ENCODE assay signal across 45 mouse cellular contexts in the genomic region with DNA sequence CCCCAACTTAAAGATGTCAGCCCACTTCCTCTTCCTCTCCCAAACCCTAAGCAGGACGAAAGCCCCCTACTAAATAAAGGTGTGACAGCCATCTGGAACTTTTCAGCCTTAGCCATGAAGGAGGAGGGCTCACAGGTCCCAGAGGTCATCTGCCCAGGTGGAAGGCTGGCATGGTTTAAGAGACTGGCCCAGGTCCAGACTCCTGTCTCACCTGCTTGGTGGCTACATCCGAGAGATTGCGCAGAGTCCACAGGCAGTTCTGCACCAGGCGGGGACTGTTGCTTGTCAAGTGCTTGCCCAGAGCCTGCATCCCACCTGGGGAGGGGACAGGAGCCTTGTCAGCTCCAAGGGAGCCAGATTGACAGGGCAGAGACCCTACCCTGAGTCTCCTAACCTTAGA. TPM values are rescaled to one million over a fixed set of nuclear protein-coding genes. Genes with fewer than 3 reads are reported as not detected.
"Had no signal": no experiment of that assay in that cellular context is flagged by ENCODE, and none has a peak within 500 bp of the region (broad histone marks: within the 10 kb centered on the region; RNA-seq: fewer than 3 reads in every experiment).

No protein-coding gene starts in this region.

- H3K27me3 ChIP-seq: limb, embryonic 12.5 days; limb, embryonic 13.5 days; limb, embryonic 15.5 days; liver, embryonic 12.5 days; liver, embryonic 13.5 days; liver, embryonic 15.5 days; lung, embryonic 15.5 days; midbrain, embryonic 12.5 days; midbrain, embryonic 13.5 days; midbrain, embryonic 15.5 days had no signal

- H3K4me1 ChIP-seq: limb, embryonic 12.5 days; limb, embryonic 13.5 days; limb, embryonic 15.5 days; liver, embryonic 12.5 days; liver, embryonic 13.5 days; liver, embryonic 15.5 days; lung, embryonic 15.5 days; midbrain, embryonic 12.5 days; midbrain, embryonic 13.5 days; midbrain, embryonic 15.5 days had no signal

- DNase-seq: left cerebral cortex, postnatal 4 days; liver; liver, embryonic 13.5 days; liver, postnatal 0 days; lung, adult 18-20 months; lung, adult 2 months; lung, embryonic 14.5 days; lung, postnatal 10 days; lung, postnatal 14 days; lung, postnatal 36 days; lung, postnatal 4 days; midbrain, embryonic 14.5 days had no signal

- H3K27ac ChIP-seq: limb, embryonic 12.5 days; limb, embryonic 13.5 days; limb, embryonic 15.5 days; liver, embryonic 12.5 days; liver, embryonic 13.5 days; liver, embryonic 14.5 days; liver, embryonic 15.5 days; lung, embryonic 15.5 days; macrophage; midbrain, embryonic 10.5 days; midbrain, embryonic 12.5 days; midbrain, embryonic 13.5 days; midbrain, embryonic 15.5 days had no signal

- ATAC-seq: liver, embryonic 12.5 days; liver, postnatal 0 days; midbrain, embryonic 13.5 days; midbrain, embryonic 15.5 days; midbrain, embryonic 16.5 days had no signal

- H3K9me3 ChIP-seq: limb, embryonic 10.5 days; limb, embryonic 12.5 days; limb, embryonic 13.5 days; limb, embryonic 15.5 days; liver, embryonic 12.5 days; liver, embryonic 13.5 days; liver, embryonic 15.5 days; lung, embryonic 15.5 days; megakaryocyte, embryonic 14.5 days; midbrain, embryonic 10.5 days; midbrain, embryonic 12.5 days; midbrain, embryonic 13.5 days; midbrain, embryonic 15.5 days had no signal

- H3K4me3 ChIP-seq: limb, embryonic 10.5 days; limb, embryonic 12.5 days; limb, embryonic 13.5 days; limb, embryonic 15.5 days; liver, embryonic 12.5 days; liver, embryonic 13.5 days; liver, embryonic 15.5 days; lung, embryonic 15.5 days; megakaryocyte, embryonic 14.5 days; midbrain, embryonic 10.5 days; midbrain, embryonic 12.5 days; midbrain, embryonic 13.5 days; midbrain, embryonic 15.5 days; myocyte had no signal

- H3K9ac ChIP-seq: limb, embryonic 12.5 days; limb, embryonic 13.5 days; limb, embryonic 15.5 days; liver, embryonic 12.5 days; liver, embryonic 13.5 days; liver, embryonic 14.5 days; liver, embryonic 15.5 days; liver, postnatal 0 days; lung, embryonic 14.5 days; lung, embryonic 15.5 days; midbrain, embryonic 12.5 days; midbrain, embryonic 13.5 days; midbrain, embryonic 15.5 days had no signal

- H3K4me2 ChIP-seq: limb, embryonic 12.5 days; limb, embryonic 13.5 days; limb, embryonic 15.5 days; liver, embryonic 11.5 days; liver, embryonic 12.5 days; liver, embryonic 13.5 days; liver, embryonic 15.5 days; lung, embryonic 14.5 days; lung, embryonic 15.5 days; midbrain, embryonic 11.5 days; midbrain, embryonic 12.5 days; midbrain, embryonic 13.5 days; midbrain, embryonic 15.5 days had no signal

RNA-seq across cellular contexts. Expression of a gene that starts 23.4 kb away (rescaled TPM):
- total RNA-seq: megakaryocyte progenitor cell, adult 5-6 weeks; megakaryocyte, adult 5-6 weeks; megakaryocyte-erythroid progenitor cell, adult 5-6 weeks; monocyte, adult 5-6 weeks had no signal
- polyA plus RNA-seq: macrophage had no signal

RNA-seq across cellular contexts. Expression of a gene that starts 35.3 kb away (rescaled TPM):
- total RNA-seq: megakaryocyte, adult 5-6 weeks had no signal

RNA-seq across cellular contexts. Expression of a gene that starts 36.2 kb away (rescaled TPM):
- total RNA-seq: megakaryocyte progenitor cell, adult 5-6 weeks; megakaryocyte-erythroid progenitor cell, adult 5-6 weeks had no signal
- polyA plus RNA-seq: macrophage had no signal

RNA-seq across cellular contexts. Expression of a gene that starts 45.1 kb away (rescaled TPM):
- total RNA-seq: left cerebral cortex, adult 8-10 months; left cerebral cortex, postnatal 10 days; left cerebral cortex, postnatal 14 days; left cerebral cortex, postnatal 25 days; left cerebral cortex, postnatal 36 days; left cerebral cortex, postnatal 4 days; liver, adult 2 months; megakaryocyte progenitor cell, adult 5-6 weeks; megakaryocyte, adult 5-6 weeks; megakaryocyte-erythroid progenitor cell, adult 5-6 weeks; midbrain, postnatal 0 days; monocyte, adult 5-6 weeks had no signal
- polyA plus RNA-seq: limb, embryonic 10.5 days; limb, embryonic 11.5 days; limb, embryonic 12.5 days; limb, embryonic 13.5 days; liver, adult 2 months; liver, embryonic 11.5 days; liver, embryonic 12.5 days; liver, embryonic 13.5 days; liver, embryonic 14.5 days; liver, embryonic 15.5 days; liver, embryonic 16.5 days; liver, postnatal 0 days; lung, adult 2 months; lung, embryonic 14.5 days; lung, embryonic 15.5 days; lung, embryonic 16.5 days; macrophage; midbrain, embryonic 10.5 days; myocyte; neural tube, embryonic 11.5 days had no signal
